Mouse (Mus musculus): ENCODE measurements around the gene Pheta2. TPM values are rescaled to one million over a fixed set of nuclear protein-coding genes. Genes with fewer than 3 reads are reported as not detected.

The Pheta2 gene
- polyA plus RNA-seq, 1 experiment: not detected

DNA sequence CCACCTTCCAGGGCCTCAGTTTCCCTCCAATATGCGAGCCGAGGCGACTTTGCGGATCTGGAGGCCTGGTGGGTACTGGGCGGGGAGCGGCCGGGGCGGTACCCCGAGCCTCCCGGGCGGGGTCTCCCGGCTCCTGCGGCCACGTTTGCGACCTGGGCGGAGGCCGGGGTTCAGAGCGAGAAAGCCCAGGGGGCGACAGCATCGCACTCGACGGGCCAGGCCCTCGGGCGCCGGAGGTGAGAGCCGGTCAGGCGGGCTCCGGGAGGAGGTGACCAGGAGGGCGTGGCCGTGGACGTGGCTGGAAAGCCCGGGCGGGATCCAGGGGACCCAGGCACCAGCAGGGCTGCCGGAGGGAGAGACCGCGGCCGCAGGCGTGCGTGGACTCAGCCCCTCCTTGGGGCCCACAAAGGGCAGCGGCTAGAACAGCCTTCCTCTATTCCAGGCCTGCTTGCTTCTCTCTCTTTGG lies 2.3 kb downstream of the Pheta2 start:
- no peak for TF ChIP-seq CTCF (IDR thresholded peaks at IDR 0.05; ENCODE audit: insufficient read depth, low read depth, low read length)
- TF ChIP-seq POLR2A (IDR thresholded peaks at IDR 0.05; ENCODE audit: insufficient read depth, low read depth, low read length): no peak

DNA sequence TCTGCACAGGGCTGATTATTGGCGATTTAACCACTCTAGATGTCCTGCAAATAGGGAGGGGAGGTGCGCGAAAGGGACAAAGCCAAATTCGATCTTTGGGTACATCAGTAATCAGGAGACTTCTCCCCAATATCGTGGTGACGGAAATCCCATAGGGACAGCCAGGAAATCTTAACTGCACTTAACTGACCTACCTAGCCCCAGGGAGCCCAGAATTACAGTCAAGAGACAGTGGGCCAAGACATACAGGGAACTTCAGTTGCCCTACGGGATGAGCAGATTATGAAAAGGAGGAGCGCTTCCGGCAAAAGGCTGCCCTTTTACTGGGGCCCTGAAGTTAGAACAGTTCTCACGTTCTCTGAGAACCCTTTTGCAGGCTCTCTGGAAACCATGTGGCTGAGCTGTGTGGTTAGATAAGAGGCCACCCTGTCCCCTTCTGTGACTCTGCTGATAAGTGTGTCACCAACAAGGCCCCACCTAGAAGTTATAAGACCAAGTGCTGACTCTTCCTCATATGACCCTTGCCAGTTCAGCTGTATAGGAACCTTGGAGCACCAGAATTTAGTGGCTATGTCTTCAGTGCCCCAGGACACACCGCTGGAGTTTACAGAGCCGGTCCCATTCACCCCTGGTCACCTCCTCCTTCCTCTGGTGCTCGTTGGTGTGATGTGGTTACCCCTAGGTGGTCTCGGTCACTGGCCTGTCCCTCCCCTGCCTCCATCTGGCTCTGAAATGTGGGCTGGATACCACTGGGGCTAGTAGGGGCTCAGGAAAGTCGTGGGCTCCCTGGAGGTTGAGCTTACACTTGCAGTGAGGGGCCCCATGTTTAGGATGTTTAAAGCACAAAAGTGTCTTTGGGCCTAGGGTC lies 3.2 kb downstream of the Pheta2 start:
- TF ChIP-seq CTCF (IDR thresholded peaks at IDR 0.05; ENCODE audit: insufficient read depth, low read depth, low read length) (no peak), POLR2A (IDR thresholded peaks at IDR 0.05; ENCODE audit: insufficient read depth, low read depth, low read length) (no peak)
- H3K4me1 ChIP-seq (ENCODE audit: control insufficient read depth, insufficient read depth, low read length): peaks cover 23% of the 10 kb centered on the region
- 80% methylated on average over 15 of the region's 15 CpGs for WGBS

More for the DNA sequence above, 2.3 kb downstream of the Pheta2 start:
- H3K4me1 ChIP-seq (ENCODE audit: control insufficient read depth, insufficient read depth, low read length): peaks cover 25% of the 10 kb centered on the region
- no peak overlapping the region for H3K4me3 ChIP-seq (ENCODE audit: insufficient read depth, low read depth, low read length)
- H3K27ac ChIP-seq (ENCODE audit: insufficient read depth, low read depth, low read length): no peak overlapping the region
- WGBS: 16% methylated on average over 40 of the region's 40 CpGs

DNA sequence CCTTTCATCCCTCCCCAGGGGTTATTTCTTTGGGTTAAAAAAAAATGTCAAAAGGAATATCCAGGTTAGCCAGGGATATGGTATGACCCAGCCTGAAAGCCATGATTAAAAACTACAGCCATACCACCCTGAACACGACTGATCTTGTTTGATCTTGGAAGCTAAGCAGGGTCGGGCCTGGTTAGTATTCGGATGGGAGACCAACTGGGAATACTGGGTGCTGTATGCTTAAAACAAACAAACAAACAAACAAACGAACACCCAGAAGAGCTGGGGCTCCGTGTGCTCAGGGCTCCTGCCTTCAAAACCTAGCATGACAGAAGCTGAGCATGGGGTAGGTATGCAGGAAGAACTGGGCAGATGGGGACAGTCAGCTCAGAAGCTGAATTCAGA lies 3.8 kb downstream of the Pheta2 start:
- Histone ChIP-seq H3K4me1 (ENCODE audit: control insufficient read depth, insufficient read depth, low read length) (peaks cover 24% of the 10 kb centered on the region), H3K27ac (ENCODE audit: insufficient read depth, low read depth, low read length) (no peak overlapping the region), H3K4me3 (ENCODE audit: insufficient read depth, low read depth, low read length) (no peak overlapping the region)
- WGBS: 84% methylated on average over 5 of the region's 5 CpGs
- TF ChIP-seq POLR2A (IDR thresholded peaks at IDR 0.05; ENCODE audit: insufficient read depth, low read depth, low read length) (no peak), CTCF (IDR thresholded peaks at IDR 0.05; ENCODE audit: insufficient read depth, low read depth, low read length) (no peak)

More for the DNA sequence above, 3.2 kb downstream of the Pheta2 start:
- Histone ChIP-seq H3K4me3 (ENCODE audit: insufficient read depth, low read depth, low read length) (no peak overlapping the region), H3K27ac (ENCODE audit: insufficient read depth, low read depth, low read length) (no peak overlapping the region)

- no peak for TF ChIP-seq CTCF (IDR thresholded peaks at IDR 0.05; ENCODE audit: insufficient read depth, low read depth, low read length)
- no peak for TF ChIP-seq POLR2A (IDR thresholded peaks at IDR 0.05; ENCODE audit: insufficient read depth, low read depth, low read length)
These were observed 4.9 kb downstream of the Pheta2 start for GRCm38 (mm10) chr15:82343368-82344287.

DNA sequence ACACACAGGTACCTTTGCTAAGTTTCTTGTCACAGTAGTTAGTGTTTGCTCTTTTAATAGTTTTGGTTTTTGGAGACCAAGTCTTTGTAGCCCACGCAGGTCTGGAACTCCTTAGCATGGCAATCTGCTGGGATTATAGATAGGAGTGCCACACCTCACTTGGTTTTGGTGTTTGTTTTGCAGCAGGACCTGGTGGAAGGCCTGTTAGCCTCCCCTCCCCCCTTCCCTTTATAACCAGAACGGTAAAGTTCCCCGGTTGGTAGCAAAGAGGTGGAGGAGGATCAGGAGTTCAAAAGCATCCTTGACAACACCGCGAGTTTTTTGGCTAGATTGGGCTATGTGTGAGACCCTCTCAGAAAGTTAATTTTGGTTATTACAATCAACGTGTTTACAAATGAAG lies 6.2 kb downstream of the Pheta2 start:
- WGBS: 85% methylated on average over 6 of the region's 6 CpGs
- Histone ChIP-seq H3K4me1 (ENCODE audit: control insufficient read depth, insufficient read depth, low read length) (peaks cover 21% of the 10 kb centered on the region), H3K27ac (ENCODE audit: insufficient read depth, low read depth, low read length) (no peak overlapping the region), H3K4me3 (ENCODE audit: insufficient read depth, low read depth, low read length) (no peak overlapping the region)
- TF ChIP-seq POLR2A (IDR thresholded peaks at IDR 0.05; ENCODE audit: insufficient read depth, low read depth, low read length): no peak
- no peak for TF ChIP-seq CTCF (IDR thresholded peaks at IDR 0.05; ENCODE audit: insufficient read depth, low read depth, low read length)

More at GRCm38 (mm10) chr15:82343368-82344287, 4.9 kb downstream of the Pheta2 start:
- Histone ChIP-seq H3K27ac (ENCODE audit: insufficient read depth, low read depth, low read length) (no peak overlapping the region), H3K4me1 (ENCODE audit: control insufficient read depth, insufficient read depth, low read length) (peaks cover 23% of the 10 kb centered on the region), H3K4me3 (ENCODE audit: insufficient read depth, low read depth, low read length) (no peak overlapping the region)
- WGBS: 87% methylated on average over 27 of the region's 27 CpGs

- peaks cover 17% of the 10 kb centered on the region for H3K4me1 ChIP-seq (ENCODE audit: control insufficient read depth, insufficient read depth, low read length)
- H3K4me3 ChIP-seq (ENCODE audit: insufficient read depth, low read depth, low read length): peak overlapping the region; percentile 72
- under 1% methylated on average over 51 of the region's 51 CpGs for WGBS
- peak; percentile 79 for TF ChIP-seq POLR2A (IDR thresholded peaks at IDR 0.05; ENCODE audit: insufficient read depth, low read depth, low read length)
- TF ChIP-seq CTCF (IDR thresholded peaks at IDR 0.05; ENCODE audit: insufficient read depth, low read depth, low read length): no peak
- peak overlapping the region; percentile 91 for H3K27ac ChIP-seq (ENCODE audit: insufficient read depth, low read depth, low read length)
These were observed 7.2 kb downstream of the Pheta2 start for GRCm38 (mm10) chr15:82345820-82346470.

DNA sequence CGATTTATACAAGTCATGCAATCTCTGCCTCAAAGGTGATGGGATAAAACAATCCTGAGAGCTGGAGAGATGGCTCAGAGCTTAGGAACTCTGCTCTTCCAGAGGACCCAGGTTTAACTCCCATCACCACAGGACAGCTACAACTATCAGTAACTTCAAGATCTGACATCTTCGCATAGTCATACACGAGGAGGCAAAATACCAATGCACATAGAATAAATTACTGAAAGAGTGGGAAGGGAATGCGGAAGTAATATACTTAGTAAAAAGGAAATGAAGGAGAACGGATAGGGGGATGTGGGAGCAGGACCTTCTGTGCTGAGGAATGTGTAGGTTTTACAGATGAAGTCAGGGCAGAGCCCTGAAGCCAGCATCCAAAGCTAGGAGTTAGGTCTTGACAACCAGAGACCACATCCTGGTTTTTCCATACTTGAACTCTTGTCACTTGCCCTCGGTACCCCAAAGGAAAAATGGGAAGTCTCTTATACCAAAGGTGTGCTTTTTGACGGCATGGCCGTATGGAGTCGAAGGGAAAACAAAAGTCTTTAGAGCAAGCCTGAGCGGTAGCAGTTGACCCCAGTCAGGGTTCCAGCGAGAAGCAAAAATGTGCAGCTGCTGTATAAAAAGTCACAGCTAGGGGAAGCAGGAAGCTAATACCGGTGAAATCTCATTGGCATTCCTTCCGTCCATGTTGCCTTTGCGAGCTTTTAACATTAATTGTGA lies 8.0 kb downstream of the Pheta2 start:
- H3K4me1 ChIP-seq (ENCODE audit: control insufficient read depth, insufficient read depth, low read length): peaks cover 17% of the 10 kb centered on the region
- peak overlapping the region; percentile 53 for H3K27ac ChIP-seq (ENCODE audit: insufficient read depth, low read depth, low read length)
- TF ChIP-seq POLR2A (IDR thresholded peaks at IDR 0.05; ENCODE audit: insufficient read depth, low read depth, low read length) (no peak), CTCF (IDR thresholded peaks at IDR 0.05; ENCODE audit: insufficient read depth, low read depth, low read length) (no peak)
- 19% methylated on average over 14 of the region's 14 CpGs for WGBS
- peak overlapping the region; percentile 72 for H3K4me3 ChIP-seq (ENCODE audit: insufficient read depth, low read depth, low read length)

DNA sequence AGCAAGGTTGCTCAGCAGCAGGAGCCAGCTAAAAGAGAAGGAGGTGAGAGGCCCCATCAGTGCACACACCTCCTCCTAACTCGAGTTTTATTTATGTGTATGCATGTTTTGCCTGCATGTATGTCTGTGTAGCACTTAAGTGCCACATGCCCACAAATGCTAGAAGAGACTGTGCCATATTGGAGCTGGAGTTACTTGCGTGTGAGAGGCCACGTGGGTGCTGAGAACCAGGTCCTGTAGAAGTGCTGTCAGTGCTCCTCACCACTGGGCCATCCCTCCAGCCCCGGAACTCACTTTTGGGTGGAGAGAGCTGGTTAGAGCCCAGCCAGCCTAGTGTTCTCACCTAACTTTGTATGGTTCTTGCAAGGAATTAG lies 8.5 kb downstream of the Pheta2 start:
- Histone ChIP-seq H3K27ac (ENCODE audit: insufficient read depth, low read depth, low read length) (peak overlapping the region; percentile 7; the same call in 1 of the 2 replicates), H3K4me1 (ENCODE audit: control insufficient read depth, insufficient read depth, low read length) (peaks cover 18% of the 10 kb centered on the region), H3K4me3 (ENCODE audit: insufficient read depth, low read depth, low read length) (peak overlapping the region; percentile 33)
- TF ChIP-seq CTCF (IDR thresholded peaks at IDR 0.05; ENCODE audit: insufficient read depth, low read depth, low read length) (no peak), POLR2A (IDR thresholded peaks at IDR 0.05; ENCODE audit: insufficient read depth, low read depth, low read length) (no peak)
- 68% methylated on average over 4 of the region's 4 CpGs for WGBS
